Mouse (Mus musculus): Measurements from ENCODE around the gene Tbc1d17. TPM values are rescaled to one million over a fixed set of nuclear protein-coding genes. Genes with fewer than 3 reads are reported as not detected.
A peak's percentile ranks its signal among the peaks of the same experiment; 100 is the strongest.

Gene Tbc1d17
- polyA plus RNA-seq, 1 experiment = 151 TPM

DNA sequence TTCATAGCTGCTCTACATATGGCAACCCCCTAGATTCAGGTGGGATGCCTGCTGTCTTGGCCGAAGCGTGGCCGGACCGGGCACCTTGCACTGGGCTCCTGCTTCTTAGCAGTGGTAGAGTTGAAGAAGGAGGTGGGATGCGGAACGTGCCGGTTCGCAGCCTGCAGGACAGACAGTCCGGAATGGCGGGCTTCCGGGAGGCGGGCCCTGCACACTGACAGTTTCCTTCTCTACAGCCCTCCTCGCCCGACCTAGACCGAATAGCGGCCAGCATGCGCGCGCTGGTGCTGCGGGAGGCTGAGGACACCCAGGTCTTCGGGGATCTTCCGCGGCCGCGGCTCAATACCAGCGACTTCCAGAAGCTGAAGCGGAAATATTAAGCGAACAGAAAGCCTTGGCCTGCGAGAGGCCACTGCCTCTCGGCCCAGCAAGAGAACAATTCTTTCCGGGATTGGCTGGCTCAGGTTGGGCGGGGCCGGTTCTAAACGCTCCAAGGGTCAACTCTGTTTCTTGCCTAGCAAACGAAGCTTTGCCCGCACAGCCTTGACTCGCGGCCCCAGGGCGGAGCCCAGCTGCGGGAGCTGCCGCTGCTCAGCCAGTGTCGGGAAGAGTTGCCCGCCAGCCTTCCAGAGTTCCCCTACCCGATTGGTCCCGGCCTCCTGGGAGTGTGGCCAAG lies 5.6 kb upstream of the Tbc1d17 start:
- TF ChIP-seq POLR2A (IDR thresholded peaks at IDR 0.05; ENCODE audit: control insufficient read depth, extremely low read depth, insufficient read depth, low read length, poor library complexity) (peak; percentile 80), CTCF (IDR thresholded peaks at IDR 0.05; ENCODE audit: borderline replicate concordance, control insufficient read depth, extremely low read depth, insufficient read depth, low read length, poor library complexity) (peak; percentile 35; the same call in 1 of the 2 replicates)
- peak; percentile 84 for DNase-seq
- Histone ChIP-seq H3K36me3 (ENCODE audit: control insufficient read depth, insufficient read depth, low read length) (no peaks in the 10 kb centered on the region), H3K4me1 (replicated peaks; ENCODE audit: control insufficient read depth, insufficient read depth, low read length) (peaks cover 44% of the 10 kb centered on the region), H3K4me3 (ENCODE audit: control insufficient read depth, insufficient read depth, low read length) (peak overlapping the region; percentile 97), H3K27ac (ENCODE audit: control insufficient read depth, insufficient read depth, low read length) (peak overlapping the region; percentile 85), H3K27me3 (ENCODE audit: control insufficient read depth, insufficient read depth, low read length) (no peaks in the 10 kb centered on the region)
- WGBS = under 1% methylated on average over 45 of the region's 45 CpGs

DNA sequence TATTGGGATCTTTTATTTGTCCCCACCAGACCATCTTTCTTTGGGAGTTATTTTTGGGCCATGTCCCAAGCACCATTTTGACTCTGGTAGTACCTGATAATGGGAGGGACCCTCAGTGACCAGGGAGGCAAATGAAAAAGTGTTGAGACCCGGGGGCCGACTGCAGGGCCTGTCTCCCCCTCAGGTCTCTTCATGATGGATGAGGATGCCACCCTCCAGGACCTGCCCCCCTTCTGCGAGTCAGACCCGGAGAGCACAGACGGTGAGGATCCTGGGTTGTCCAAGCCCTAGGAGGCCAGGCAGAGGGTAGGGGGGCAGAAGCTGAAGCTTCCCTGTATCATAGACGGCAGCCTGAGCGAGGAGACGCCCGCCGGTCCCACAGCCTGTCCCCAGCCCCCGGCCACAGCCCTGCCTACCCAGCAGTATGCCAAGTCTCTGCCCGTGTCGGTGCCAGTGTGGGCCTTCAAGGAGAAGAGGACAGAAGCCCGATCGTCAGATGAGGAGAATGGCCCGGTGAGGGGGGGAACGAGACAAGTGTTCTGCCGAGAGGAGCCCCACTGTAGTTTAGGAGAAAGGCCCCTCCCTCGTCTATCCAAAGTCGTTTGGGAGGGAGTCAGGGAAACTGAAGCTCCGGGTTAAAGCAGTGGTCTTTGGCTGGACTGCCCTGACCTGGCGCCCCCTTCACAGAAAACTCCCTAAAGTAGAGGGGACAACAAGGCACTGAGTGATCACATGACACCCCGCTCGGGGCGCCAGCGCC lies 4.9 kb upstream of the Tbc1d17 start:
- Histone ChIP-seq H3K36me3 (ENCODE audit: control insufficient read depth, insufficient read depth, low read length) (no peaks in the 10 kb centered on the region), H3K27ac (ENCODE audit: control insufficient read depth, insufficient read depth, low read length) (peak overlapping the region; percentile 85), H3K4me3 (ENCODE audit: control insufficient read depth, insufficient read depth, low read length) (peak overlapping the region; percentile 97), H3K27me3 (ENCODE audit: control insufficient read depth, insufficient read depth, low read length) (no peaks in the 10 kb centered on the region), H3K4me1 (replicated peaks; ENCODE audit: control insufficient read depth, insufficient read depth, low read length) (peaks cover 44% of the 10 kb centered on the region)
- TF ChIP-seq POLR2A (IDR thresholded peaks at IDR 0.05; ENCODE audit: control insufficient read depth, extremely low read depth, insufficient read depth, low read length, poor library complexity) (no peak), CTCF (IDR thresholded peaks at IDR 0.05; ENCODE audit: borderline replicate concordance, control insufficient read depth, extremely low read depth, insufficient read depth, low read length, poor library complexity) (no peak)
- WGBS = 38% methylated on average over 26 of the region's 26 CpGs
- peak; percentile 33 for DNase-seq

DNA sequence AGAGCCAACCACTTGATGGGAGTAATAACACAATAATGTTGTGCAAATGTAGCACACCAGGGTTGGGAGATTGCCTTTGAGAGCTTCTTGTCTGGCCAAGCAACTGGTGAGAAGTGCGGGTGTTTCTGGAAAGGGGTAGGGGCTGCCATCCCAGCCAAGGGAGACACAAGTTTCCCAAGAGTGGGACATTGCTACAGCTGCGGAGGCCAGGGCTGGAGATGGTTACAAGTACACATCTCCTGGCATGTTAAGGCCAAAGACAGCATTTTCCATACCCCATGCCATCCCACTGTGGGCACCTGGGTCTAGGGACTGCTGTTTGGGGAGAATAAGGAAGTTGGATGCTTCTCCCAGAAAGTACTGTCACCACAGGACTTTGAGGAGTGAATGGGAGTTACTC lies 4.2 kb upstream of the Tbc1d17 start:
- WGBS = 98% methylated on average over 2 of the region's 2 CpGs
- H3K4me3 ChIP-seq (ENCODE audit: control insufficient read depth, insufficient read depth, low read length) = no peak overlapping the region
- H3K27ac ChIP-seq (ENCODE audit: control insufficient read depth, insufficient read depth, low read length) = no peak overlapping the region
- no peaks in the 10 kb centered on the region for H3K36me3 ChIP-seq (ENCODE audit: control insufficient read depth, insufficient read depth, low read length)
- TF ChIP-seq POLR2A (IDR thresholded peaks at IDR 0.05; ENCODE audit: control insufficient read depth, extremely low read depth, insufficient read depth, low read length, poor library complexity) = no peak
- no peak for TF ChIP-seq CTCF (IDR thresholded peaks at IDR 0.05; ENCODE audit: borderline replicate concordance, control insufficient read depth, extremely low read depth, insufficient read depth, low read length, poor library complexity)
- H3K4me1 ChIP-seq (replicated peaks; ENCODE audit: control insufficient read depth, insufficient read depth, low read length) = peaks cover 41% of the 10 kb centered on the region
- no peaks in the 10 kb centered on the region for H3K27me3 ChIP-seq (ENCODE audit: control insufficient read depth, insufficient read depth, low read length)
- DNase-seq = no peak

DNA sequence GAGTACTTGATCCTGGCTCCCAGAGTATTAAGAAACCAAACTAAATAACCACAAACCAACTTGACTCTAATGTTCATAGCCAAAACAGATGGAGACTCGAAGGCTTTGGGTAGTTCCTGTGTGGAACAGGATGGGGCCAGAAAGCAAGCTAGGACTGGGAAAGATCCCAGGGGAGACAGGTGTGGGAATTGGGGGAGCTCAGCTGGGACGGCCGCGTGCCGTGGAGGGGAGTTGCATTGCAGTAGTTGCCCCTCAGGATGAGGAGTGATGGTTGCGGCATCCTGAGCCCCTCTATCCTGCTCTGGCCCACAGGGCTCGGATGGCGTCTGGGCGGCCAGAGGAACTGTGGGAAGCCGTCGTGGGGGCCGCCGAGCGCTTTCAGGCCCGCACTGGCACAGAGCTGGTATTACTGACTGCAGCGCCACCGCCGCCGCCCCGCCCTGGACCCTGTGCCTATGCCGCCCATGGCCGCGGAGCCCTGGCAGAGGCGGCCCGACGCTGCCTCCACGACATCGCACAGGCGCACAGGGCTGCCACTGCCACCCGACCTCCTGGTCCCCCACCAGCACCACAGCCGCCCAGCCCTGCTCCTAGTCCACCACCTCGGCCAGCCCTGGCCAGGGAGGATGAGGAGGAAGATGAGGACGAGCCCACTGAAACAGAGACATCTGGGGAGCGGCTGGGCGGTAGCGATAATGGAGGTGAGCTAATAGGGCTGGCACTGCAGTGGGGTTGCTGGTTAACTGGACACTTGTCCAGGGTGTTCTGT lies 3.6 kb upstream of the Tbc1d17 start:
- Histone ChIP-seq H3K27ac (ENCODE audit: control insufficient read depth, insufficient read depth, low read length) (no peak overlapping the region), H3K36me3 (ENCODE audit: control insufficient read depth, insufficient read depth, low read length) (no peaks in the 10 kb centered on the region), H3K4me1 (replicated peaks; ENCODE audit: control insufficient read depth, insufficient read depth, low read length) (peaks cover 42% of the 10 kb centered on the region), H3K27me3 (ENCODE audit: control insufficient read depth, insufficient read depth, low read length) (no peaks in the 10 kb centered on the region), H3K4me3 (ENCODE audit: control insufficient read depth, insufficient read depth, low read length) (no peak overlapping the region)
- DNase-seq = no peak
- WGBS = 95% methylated on average over 36 of the region's 36 CpGs
- TF ChIP-seq CTCF (IDR thresholded peaks at IDR 0.05; ENCODE audit: borderline replicate concordance, control insufficient read depth, extremely low read depth, insufficient read depth, low read length, poor library complexity) (no peak), POLR2A (IDR thresholded peaks at IDR 0.05; ENCODE audit: control insufficient read depth, extremely low read depth, insufficient read depth, low read length, poor library complexity) (no peak)

DNA sequence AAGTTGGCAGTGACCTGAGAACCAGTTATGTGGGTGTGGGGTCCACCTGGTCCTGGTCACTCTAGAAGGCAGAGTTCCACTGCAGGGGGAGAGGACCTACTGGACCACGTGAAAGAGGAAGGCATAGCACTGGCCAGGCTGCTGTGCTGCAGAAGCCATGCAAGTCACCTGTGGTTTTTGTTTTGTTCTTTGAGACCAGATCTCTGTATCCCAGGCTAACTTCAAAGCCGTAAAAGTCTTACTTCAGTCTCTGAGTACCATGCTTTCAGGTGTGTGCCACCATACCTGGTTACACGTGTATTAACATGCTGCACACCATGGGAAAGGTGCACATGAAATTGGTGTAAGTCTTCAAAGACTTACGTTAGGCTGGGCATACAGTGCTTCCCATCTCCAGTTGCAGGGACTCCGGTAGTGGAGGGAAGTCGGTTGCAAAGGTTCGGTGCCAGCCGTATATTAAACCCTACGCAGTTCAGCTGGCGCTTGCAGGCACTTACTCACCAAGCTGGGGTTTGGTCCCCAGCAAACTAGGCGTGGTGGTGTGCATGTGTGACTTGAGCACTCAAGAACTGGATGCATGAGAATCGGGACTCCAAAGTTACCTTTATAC lies 2.9 kb upstream of the Tbc1d17 start:
- Histone ChIP-seq H3K4me3 (ENCODE audit: control insufficient read depth, insufficient read depth, low read length) (no peak overlapping the region), H3K27ac (ENCODE audit: control insufficient read depth, insufficient read depth, low read length) (no peak overlapping the region), H3K36me3 (ENCODE audit: control insufficient read depth, insufficient read depth, low read length) (no peaks in the 10 kb centered on the region), H3K27me3 (ENCODE audit: control insufficient read depth, insufficient read depth, low read length) (no peaks in the 10 kb centered on the region), H3K4me1 (replicated peaks; ENCODE audit: control insufficient read depth, insufficient read depth, low read length) (peaks cover 42% of the 10 kb centered on the region)
- DNase-seq = no peak
- WGBS = 92% methylated on average over 12 of the region's 12 CpGs
- no peak for TF ChIP-seq CTCF (IDR thresholded peaks at IDR 0.05; ENCODE audit: borderline replicate concordance, control insufficient read depth, extremely low read depth, insufficient read depth, low read length, poor library complexity)
- TF ChIP-seq POLR2A (IDR thresholded peaks at IDR 0.05; ENCODE audit: control insufficient read depth, extremely low read depth, insufficient read depth, low read length, poor library complexity) = no peak
